Mouse (Mus musculus): Measurements from ENCODE around the gene Hsd17b13. TPM values are rescaled to one million over a fixed set of nuclear protein-coding genes. Genes with fewer than 3 reads are reported as not detected.

Hsd17b13 gene
- polyA plus RNA-seq, 1 experiment from 2014 or later, result 0.45 TPM

- H3K4me1 ChIP-seq, result peaks cover 3% of the 10 kb centered on the region; the same call in 1 of the 2 replicates
- no peak overlapping the region for H3K9ac ChIP-seq
- no peak overlapping the region for H3K4me2 ChIP-seq (replicated peaks)
- no peak for ATAC-seq (ENCODE audit: insufficient number of reproducible peaks, low FRiP score, low TSS enrichment, low read depth)
- no peaks in the 10 kb centered on the region for H3K9me3 ChIP-seq (replicated peaks)
- no peaks in the 10 kb centered on the region for H3K36me3 ChIP-seq
- 60% methylated on average over 5 of the region's 5 CpGs for WGBS
- no peak overlapping the region for H3K4me3 ChIP-seq (replicated peaks)
- H3K27ac ChIP-seq (replicated peaks), result no peak overlapping the region
- no peaks in the 10 kb centered on the region for H3K27me3 ChIP-seq
Measured at GRCm38 (mm10) chr5:104007801-104008200, 30.6 kb upstream of the Hsd17b13 start.

- Histone ChIP-seq H3K9me3 (replicated peaks) (no peaks in the 10 kb centered on the region), H3K9ac (no peak overlapping the region), H3K36me3 (no peaks in the 10 kb centered on the region), H3K4me1 (peaks cover 3% of the 10 kb centered on the region; the same call in 1 of the 2 replicates), H3K4me3 (replicated peaks) (no peak overlapping the region), H3K4me2 (replicated peaks) (no peak overlapping the region), H3K27ac (replicated peaks) (no peak overlapping the region), H3K27me3 (no peaks in the 10 kb centered on the region)
- ATAC-seq (ENCODE audit: insufficient number of reproducible peaks, low FRiP score, low TSS enrichment, low read depth), result no peak
- WGBS, result 74% methylated on average over 3 of the region's 3 CpGs
Measured at GRCm38 (mm10) chr5:104006811-104007210, 29.6 kb upstream of the Hsd17b13 start.

GRCm38 (mm10) chr5:104003955-104004354 is 26.7 kb upstream of the Hsd17b13 start:
- 86% methylated on average over 2 of the region's 2 CpGs for WGBS
- no peak for ATAC-seq (ENCODE audit: insufficient number of reproducible peaks, low FRiP score, low TSS enrichment, low read depth)
- H3K27ac ChIP-seq (replicated peaks), result no peak overlapping the region
- H3K27me3 ChIP-seq, result no peaks in the 10 kb centered on the region
- H3K9me3 ChIP-seq (replicated peaks), result no peaks in the 10 kb centered on the region
- no peak overlapping the region for H3K4me3 ChIP-seq (replicated peaks)
- no peak overlapping the region for H3K4me2 ChIP-seq (replicated peaks)
- peaks cover 3% of the 10 kb centered on the region; the same call in 1 of the 2 replicates for H3K4me1 ChIP-seq
- H3K36me3 ChIP-seq, result no peaks in the 10 kb centered on the region
- H3K9ac ChIP-seq, result no peak overlapping the region

GRCm38 (mm10) chr5:104003256-104003931 is 26.2 kb upstream of the Hsd17b13 start:
- Histone ChIP-seq H3K27ac (replicated peaks) (no peak overlapping the region), H3K27me3 (no peaks in the 10 kb centered on the region), H3K4me2 (replicated peaks) (peak overlapping the region; percentile 23; the same call in 1 of the 2 replicates), H3K4me3 (replicated peaks) (0 out of 2 replicates have a peak overlapping the region, but pooled peaks have one; percentile 2), H3K36me3 (no peaks in the 10 kb centered on the region), H3K9ac (no peak overlapping the region), H3K9me3 (replicated peaks) (no peaks in the 10 kb centered on the region), H3K4me1 (peaks cover 3% of the 10 kb centered on the region; the same call in 1 of the 2 replicates)
- no peak for ATAC-seq (ENCODE audit: insufficient number of reproducible peaks, low FRiP score, low TSS enrichment, low read depth)
- 40% methylated on average over 15 of the region's 15 CpGs for WGBS

GRCm38 (mm10) chr5:104002549-104003255 is 25.5 kb upstream of the Hsd17b13 start:
- Histone ChIP-seq H3K4me2 (replicated peaks) (peak overlapping the region; percentile 23; the same call in 1 of the 2 replicates), H3K4me3 (replicated peaks) (0 out of 2 replicates have a peak overlapping the region, but pooled peaks have one; percentile 2), H3K4me1 (peaks cover 3% of the 10 kb centered on the region; the same call in 1 of the 2 replicates), H3K27me3 (no peaks in the 10 kb centered on the region), H3K27ac (replicated peaks) (no peak overlapping the region), H3K9ac (no peak overlapping the region), H3K9me3 (replicated peaks) (no peaks in the 10 kb centered on the region), H3K36me3 (no peaks in the 10 kb centered on the region)
- ATAC-seq (ENCODE audit: insufficient number of reproducible peaks, low FRiP score, low TSS enrichment, low read depth), result no peak
- WGBS, result 26% methylated on average over 18 of the region's 18 CpGs

- Histone ChIP-seq H3K27ac (replicated peaks) (no peak overlapping the region), H3K9ac (no peak overlapping the region), H3K4me2 (replicated peaks) (no peak overlapping the region), H3K4me1 (peaks cover 3% of the 10 kb centered on the region; the same call in 1 of the 2 replicates), H3K4me3 (replicated peaks) (no peak overlapping the region), H3K36me3 (no peaks in the 10 kb centered on the region), H3K27me3 (no peaks in the 10 kb centered on the region), H3K9me3 (replicated peaks) (no peaks in the 10 kb centered on the region)
- 5% methylated on average over 5 of the region's 5 CpGs for WGBS
- no peak for ATAC-seq (ENCODE audit: insufficient number of reproducible peaks, low FRiP score, low TSS enrichment, low read depth)
Measured at GRCm38 (mm10) chr5:103999738-104000137, 22.5 kb upstream of the Hsd17b13 start.

GRCm38 (mm10) chr5:103998739-103999138 is 21.5 kb upstream of the Hsd17b13 start:
- no peak overlapping the region for H3K9ac ChIP-seq
- no peaks in the 10 kb centered on the region for H3K9me3 ChIP-seq (replicated peaks)
- no peak for ATAC-seq (ENCODE audit: insufficient number of reproducible peaks, low FRiP score, low TSS enrichment, low read depth)
- no peak overlapping the region for H3K27ac ChIP-seq (replicated peaks)
- H3K27me3 ChIP-seq, result no peaks in the 10 kb centered on the region
- no peak overlapping the region for H3K4me3 ChIP-seq (replicated peaks)
- H3K4me1 ChIP-seq, result peaks cover 3% of the 10 kb centered on the region; the same call in 1 of the 2 replicates
- H3K36me3 ChIP-seq, result no peaks in the 10 kb centered on the region
- 50% methylated on average over 5 of the region's 5 CpGs for WGBS
- no peak overlapping the region for H3K4me2 ChIP-seq (replicated peaks)

GRCm38 (mm10) chr5:103995181-103995580 is 18.0 kb upstream of the Hsd17b13 start:
- no peaks in the 10 kb centered on the region for H3K36me3 ChIP-seq
- no peak overlapping the region for H3K27ac ChIP-seq (replicated peaks)
- H3K9ac ChIP-seq, result no peak overlapping the region
- no peak overlapping the region for H3K4me2 ChIP-seq (replicated peaks)
- WGBS, result 54% methylated on average over 3 of the region's 3 CpGs
- H3K27me3 ChIP-seq, result no peaks in the 10 kb centered on the region
- H3K4me1 ChIP-seq, result no peaks in the 10 kb centered on the region
- H3K9me3 ChIP-seq (replicated peaks), result no peaks in the 10 kb centered on the region
- ATAC-seq (ENCODE audit: insufficient number of reproducible peaks, low FRiP score, low TSS enrichment, low read depth), result no peak
- no peak overlapping the region for H3K4me3 ChIP-seq (replicated peaks)

- H3K27me3 ChIP-seq, result no peaks in the 10 kb centered on the region
- H3K4me3 ChIP-seq (replicated peaks), result no peak overlapping the region
- no peak for ATAC-seq (ENCODE audit: insufficient number of reproducible peaks, low FRiP score, low TSS enrichment, low read depth)
- H3K4me2 ChIP-seq (replicated peaks), result no peak overlapping the region
- no peaks in the 10 kb centered on the region for H3K36me3 ChIP-seq
- H3K27ac ChIP-seq (replicated peaks), result no peak overlapping the region
- WGBS, result 79% methylated on average over 4 of the region's 4 CpGs
- H3K4me1 ChIP-seq, result no peaks in the 10 kb centered on the region
- no peaks in the 10 kb centered on the region for H3K9me3 ChIP-seq (replicated peaks)
- no peak overlapping the region for H3K9ac ChIP-seq
Measured at GRCm38 (mm10) chr5:103994669-103995068, 17.5 kb upstream of the Hsd17b13 start.

GRCm38 (mm10) chr5:103993601-103994000 is 16.4 kb upstream of the Hsd17b13 start:
- Histone ChIP-seq H3K27me3 (no peaks in the 10 kb centered on the region), H3K4me2 (replicated peaks) (no peak overlapping the region)
- 69% methylated on average over 1 of the region's 1 CpGs for WGBS

GRCm38 (mm10) chr5:103992831-103993230 is 15.6 kb upstream of the Hsd17b13 start:
- WGBS, result 81% methylated on average over 9 of the region's 9 CpGs
- H3K9me3 ChIP-seq (replicated peaks), result no peaks in the 10 kb centered on the region
- H3K9ac ChIP-seq, result no peak overlapping the region
- H3K36me3 ChIP-seq, result no peaks in the 10 kb centered on the region
- H3K4me1 ChIP-seq, result no peaks in the 10 kb centered on the region
- no peak overlapping the region for H3K27ac ChIP-seq (replicated peaks)
- H3K4me2 ChIP-seq (replicated peaks), result no peak overlapping the region
- H3K27me3 ChIP-seq, result no peaks in the 10 kb centered on the region
- no peak overlapping the region for H3K4me3 ChIP-seq (replicated peaks)
- no peak for ATAC-seq (ENCODE audit: insufficient number of reproducible peaks, low FRiP score, low TSS enrichment, low read depth)

More at GRCm38 (mm10) chr5:103993601-103994000, 16.4 kb upstream of the Hsd17b13 start:
- no peak for ATAC-seq (ENCODE audit: insufficient number of reproducible peaks, low FRiP score, low TSS enrichment, low read depth)
- H3K4me1 ChIP-seq, result no peaks in the 10 kb centered on the region
- no peak overlapping the region for H3K4me3 ChIP-seq (replicated peaks)
- no peak overlapping the region for H3K27ac ChIP-seq (replicated peaks)
- H3K9ac ChIP-seq, result no peak overlapping the region
- no peaks in the 10 kb centered on the region for H3K36me3 ChIP-seq
- H3K9me3 ChIP-seq (replicated peaks), result no peaks in the 10 kb centered on the region

All from embryonic facial prominence, embryonic 15.5 days (tissue).